Mouse (Mus musculus): ENCODE data around the gene Gpatch1. TPM values are rescaled to one million over a fixed set of nuclear protein-coding genes. Genes with fewer than 3 reads are reported as not detected.
A peak's percentile ranks its signal among the peaks of the same experiment; 100 is the strongest.

Gpatch1 gene
- polyA plus RNA-seq, 1 experiment from 2014 or later = 17.5 TPM

DNA sequence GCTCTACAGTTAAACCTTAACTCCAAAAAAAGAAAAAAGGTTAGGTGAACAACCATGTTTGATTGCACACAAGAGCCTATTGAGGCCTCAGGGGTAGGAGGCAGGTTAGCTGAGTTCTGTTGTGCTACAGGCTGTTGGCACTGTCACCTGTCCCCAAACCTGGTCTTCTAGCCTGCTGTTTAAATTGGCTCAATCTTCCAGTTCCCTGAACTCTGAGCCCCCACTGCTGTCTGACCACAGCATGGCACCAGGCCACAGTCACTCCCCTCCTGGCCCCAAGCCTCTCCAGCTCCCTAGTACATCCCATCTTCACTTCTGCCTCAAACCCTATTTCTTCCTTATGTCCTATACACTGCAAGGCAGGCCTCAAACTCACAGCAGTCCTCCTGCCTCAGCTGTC lies 17.4 kb downstream of the Gpatch1 start:
- no peak overlapping the region for H3K9ac ChIP-seq (ENCODE audit: low read depth, low read length)
- no peak for ATAC-seq
- H3K36me3 ChIP-seq (ENCODE audit: control insufficient read depth, insufficient read depth, low read length) = peaks cover 41% of the 10 kb centered on the region

GRCm38 (mm10) chr7:35299656-35300055 lies 18.6 kb downstream of the Gpatch1 start:
- Histone ChIP-seq H3K36me3 (ENCODE audit: control insufficient read depth, insufficient read depth, low read length) (peaks cover 42% of the 10 kb centered on the region), H3K27ac (ENCODE audit: low read depth, low read length) (no peak overlapping the region), H3K4me3 (ENCODE audit: low read length) (no peak overlapping the region), H3K9me3 (ENCODE audit: control insufficient read depth, low read length) (no peaks in the 10 kb centered on the region), H3K27me3 (replicated peaks; ENCODE audit: control insufficient read depth, insufficient read depth, low read length) (no peaks in the 10 kb centered on the region), H3K9ac (ENCODE audit: low read depth, low read length) (no peak overlapping the region), H3K4me2 (ENCODE audit: low read length) (no peak overlapping the region), H3K4me1 (ENCODE audit: control insufficient read depth, insufficient read depth, low read depth, low read length) (no peaks in the 10 kb centered on the region)
- no peak for ATAC-seq
- WGBS = 65% methylated on average over 8 of the region's 8 CpGs

More for the DNA sequence above, 17.4 kb downstream of the Gpatch1 start:
- Histone ChIP-seq H3K27me3 (replicated peaks; ENCODE audit: control insufficient read depth, insufficient read depth, low read length) (no peaks in the 10 kb centered on the region), H3K4me1 (ENCODE audit: control insufficient read depth, insufficient read depth, low read depth, low read length) (no peaks in the 10 kb centered on the region), H3K27ac (ENCODE audit: low read depth, low read length) (no peak overlapping the region), H3K4me2 (ENCODE audit: low read length) (no peak overlapping the region), H3K9me3 (ENCODE audit: control insufficient read depth, low read length) (no peaks in the 10 kb centered on the region), H3K4me3 (ENCODE audit: low read length) (no peak overlapping the region)

DNA sequence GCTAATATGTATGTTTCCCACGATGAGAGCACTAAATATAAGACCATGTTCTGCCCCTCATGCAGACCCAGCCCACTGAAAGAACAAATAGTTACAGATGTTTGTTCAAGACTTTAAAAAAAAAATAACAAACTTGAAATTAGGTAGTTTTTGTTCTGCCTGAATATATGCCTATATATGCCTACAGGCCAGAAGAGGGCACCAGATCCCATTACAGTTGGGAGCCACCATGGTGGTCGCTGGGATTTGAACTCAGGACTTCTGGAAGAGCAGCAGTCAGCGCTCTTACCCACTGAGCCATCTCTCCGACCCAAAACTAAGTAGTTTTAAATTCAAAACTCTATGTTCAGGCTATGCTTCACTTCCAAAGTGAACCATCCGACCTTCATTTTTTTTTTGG lies 20.4 kb downstream of the Gpatch1 start:
- 89% methylated on average over 5 of the region's 5 CpGs for WGBS
- no peak overlapping the region for H3K27ac ChIP-seq (ENCODE audit: low read depth, low read length)
- H3K9me3 ChIP-seq (ENCODE audit: control insufficient read depth, low read length) = no peaks in the 10 kb centered on the region
- no peak overlapping the region for H3K9ac ChIP-seq (ENCODE audit: low read depth, low read length)
- H3K4me2 ChIP-seq (ENCODE audit: low read length) = no peak overlapping the region
- ATAC-seq = no peak
- no peak overlapping the region for H3K4me3 ChIP-seq (ENCODE audit: low read length)
- peaks cover 48% of the 10 kb centered on the region for H3K36me3 ChIP-seq (ENCODE audit: control insufficient read depth, insufficient read depth, low read length)
- no peaks in the 10 kb centered on the region for H3K4me1 ChIP-seq (ENCODE audit: control insufficient read depth, insufficient read depth, low read depth, low read length)
- no peaks in the 10 kb centered on the region for H3K27me3 ChIP-seq (replicated peaks; ENCODE audit: control insufficient read depth, insufficient read depth, low read length)

GRCm38 (mm10) chr7:35295631-35296030 lies 22.6 kb downstream of the Gpatch1 start:
- H3K9me3 ChIP-seq (ENCODE audit: control insufficient read depth, low read length) = no peaks in the 10 kb centered on the region
- no peaks in the 10 kb centered on the region for H3K4me1 ChIP-seq (ENCODE audit: control insufficient read depth, insufficient read depth, low read depth, low read length)
- H3K27me3 ChIP-seq (replicated peaks; ENCODE audit: control insufficient read depth, insufficient read depth, low read length) = no peaks in the 10 kb centered on the region
- H3K27ac ChIP-seq (ENCODE audit: low read depth, low read length) = no peak overlapping the region
- no peak overlapping the region for H3K9ac ChIP-seq (ENCODE audit: low read depth, low read length)
- no peak for ATAC-seq
- WGBS = 96% methylated on average over 2 of the region's 2 CpGs
- no peak overlapping the region for H3K4me2 ChIP-seq (ENCODE audit: low read length)
- peaks cover 47% of the 10 kb centered on the region for H3K36me3 ChIP-seq (ENCODE audit: control insufficient read depth, insufficient read depth, low read length)
- no peak overlapping the region for H3K4me3 ChIP-seq (ENCODE audit: low read length)

DNA sequence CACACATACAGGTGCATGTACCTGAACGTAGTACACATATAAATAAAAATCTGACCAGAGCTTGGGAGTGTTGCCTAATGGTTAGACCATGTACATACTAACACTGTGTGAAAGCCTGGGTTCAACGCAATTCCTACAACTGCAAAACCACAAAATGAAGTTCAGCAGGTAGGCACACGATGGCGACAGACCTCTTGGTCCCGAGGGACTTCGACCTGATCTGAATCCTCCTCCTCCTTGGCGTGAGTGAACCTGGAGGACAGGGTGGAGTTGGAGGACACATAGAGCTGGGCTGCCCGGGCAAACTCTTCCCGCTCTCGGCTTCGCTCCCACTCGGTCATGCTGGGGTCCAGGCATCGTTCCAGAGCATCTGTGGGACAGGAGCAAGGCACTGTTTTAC lies 24.8 kb downstream of the Gpatch1 start:
- Histone ChIP-seq H3K27ac (ENCODE audit: low read depth, low read length) (no peak overlapping the region), H3K9me3 (ENCODE audit: control insufficient read depth, low read length) (no peaks in the 10 kb centered on the region), H3K9ac (ENCODE audit: low read depth, low read length) (no peak overlapping the region), H3K4me3 (ENCODE audit: low read length) (no peak overlapping the region), H3K27me3 (replicated peaks; ENCODE audit: control insufficient read depth, insufficient read depth, low read length) (no peaks in the 10 kb centered on the region), H3K4me1 (ENCODE audit: control insufficient read depth, insufficient read depth, low read depth, low read length) (no peaks in the 10 kb centered on the region), H3K36me3 (ENCODE audit: control insufficient read depth, insufficient read depth, low read length) (peaks cover 52% of the 10 kb centered on the region), H3K4me2 (ENCODE audit: low read length) (no peak overlapping the region)
- WGBS = 87% methylated on average over 13 of the region's 13 CpGs
- no peak for ATAC-seq

DNA sequence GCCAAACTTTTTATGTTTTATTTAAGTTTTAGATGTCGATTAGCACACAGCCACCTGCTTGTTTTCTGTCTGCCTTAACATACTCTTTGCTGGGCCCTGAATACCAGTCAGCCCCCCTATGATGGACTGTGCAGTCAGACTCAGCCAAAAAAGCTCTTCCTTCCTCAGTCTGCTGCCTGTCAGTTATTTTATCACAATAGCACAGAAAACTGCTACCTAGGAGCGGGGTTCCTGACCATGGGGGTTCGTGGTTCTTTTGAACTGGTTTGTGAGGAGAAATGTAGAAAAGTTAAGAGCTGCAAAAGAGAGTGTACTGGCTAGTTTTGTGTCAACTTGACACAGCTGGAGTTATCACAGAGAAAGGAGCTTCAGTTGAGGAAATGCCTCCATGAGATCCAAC lies 39.3 kb downstream of the Gpatch1 start:
- H3K9me3 ChIP-seq (ENCODE audit: control insufficient read depth, low read length) = peaks cover 23% of the 10 kb centered on the region
- H3K4me2 ChIP-seq (ENCODE audit: low read length) = no peak overlapping the region
- no peak for ATAC-seq
- no peak overlapping the region for H3K27ac ChIP-seq (ENCODE audit: low read depth, low read length)
- no peak overlapping the region for H3K9ac ChIP-seq (ENCODE audit: low read depth, low read length)
- no peak overlapping the region for H3K4me3 ChIP-seq (ENCODE audit: low read length)
- WGBS = 82% methylated on average over 3 of the region's 3 CpGs
- no peaks in the 10 kb centered on the region for H3K4me1 ChIP-seq (ENCODE audit: control insufficient read depth, insufficient read depth, low read depth, low read length)
- H3K27me3 ChIP-seq (replicated peaks; ENCODE audit: control insufficient read depth, insufficient read depth, low read length) = no peaks in the 10 kb centered on the region
- peaks cover 57% of the 10 kb centered on the region for H3K36me3 ChIP-seq (ENCODE audit: control insufficient read depth, insufficient read depth, low read length)

GRCm38 (mm10) chr7:35277433-35277832 lies 40.8 kb downstream of the Gpatch1 start:
- Histone ChIP-seq H3K9me3 (ENCODE audit: control insufficient read depth, low read length) (peaks cover 23% of the 10 kb centered on the region), H3K4me1 (ENCODE audit: control insufficient read depth, insufficient read depth, low read depth, low read length) (no peaks in the 10 kb centered on the region), H3K9ac (ENCODE audit: low read depth, low read length) (no peak overlapping the region), H3K4me3 (ENCODE audit: low read length) (no peak overlapping the region), H3K27me3 (replicated peaks; ENCODE audit: control insufficient read depth, insufficient read depth, low read length) (no peaks in the 10 kb centered on the region), H3K27ac (ENCODE audit: low read depth, low read length) (no peak overlapping the region), H3K36me3 (ENCODE audit: control insufficient read depth, insufficient read depth, low read length) (peaks cover 52% of the 10 kb centered on the region), H3K4me2 (ENCODE audit: low read length) (no peak overlapping the region)
- WGBS = 33% methylated on average over 4 of the region's 4 CpGs
- peak; percentile 86 for ATAC-seq

GRCm38 (mm10) chr7:35269443-35270024 lies 48.7 kb downstream of the Gpatch1 start:
- peak; percentile 60 for ATAC-seq
- no peak overlapping the region for H3K27ac ChIP-seq (ENCODE audit: low read depth, low read length)
- peak overlapping the region; percentile 70 for H3K4me2 ChIP-seq (ENCODE audit: low read length)
- H3K9me3 ChIP-seq (ENCODE audit: control insufficient read depth, low read length) = peaks cover 5% of the 10 kb centered on the region
- no peaks in the 10 kb centered on the region for H3K27me3 ChIP-seq (replicated peaks; ENCODE audit: control insufficient read depth, insufficient read depth, low read length)
- peak overlapping the region; percentile 45; the same call in 1 of the 2 replicates for H3K9ac ChIP-seq (ENCODE audit: low read depth, low read length)
- H3K4me3 ChIP-seq (ENCODE audit: low read length) = peak overlapping the region; percentile 36
- H3K4me1 ChIP-seq (ENCODE audit: control insufficient read depth, insufficient read depth, low read depth, low read length) = peaks cover 2% of the 10 kb centered on the region; the same call in 1 of the 2 replicates
- H3K36me3 ChIP-seq (ENCODE audit: control insufficient read depth, insufficient read depth, low read length) = peaks cover 2% of the 10 kb centered on the region
- 7% methylated on average over 21 of the region's 21 CpGs for WGBS

DNA sequence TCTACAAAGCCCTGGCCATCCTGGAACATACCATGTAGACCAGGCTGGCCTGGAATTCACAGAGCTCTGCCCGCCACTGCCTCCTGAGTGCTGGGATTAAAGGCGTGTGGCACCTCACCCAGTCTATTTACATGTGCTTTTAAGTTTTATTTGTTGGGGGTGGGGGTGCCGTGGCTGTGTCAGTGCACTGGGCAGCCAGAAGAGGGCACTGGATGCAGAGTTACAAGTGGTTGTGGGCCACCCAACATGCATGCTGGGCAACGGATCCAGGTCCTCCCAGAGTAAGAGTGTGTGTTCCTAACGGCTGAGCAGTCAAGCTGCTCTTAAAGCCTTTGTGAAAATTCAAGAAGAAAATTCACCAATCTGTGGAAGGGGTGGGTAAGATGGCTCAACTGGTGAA lies 50.4 kb downstream of the Gpatch1 start:
- Histone ChIP-seq H3K27me3 (replicated peaks; ENCODE audit: control insufficient read depth, insufficient read depth, low read length) (no peaks in the 10 kb centered on the region), H3K36me3 (ENCODE audit: control insufficient read depth, insufficient read depth, low read length) (no peaks in the 10 kb centered on the region), H3K4me3 (ENCODE audit: low read length) (no peak overlapping the region), H3K9ac (ENCODE audit: low read depth, low read length) (no peak overlapping the region), H3K4me1 (ENCODE audit: control insufficient read depth, insufficient read depth, low read depth, low read length) (peaks cover 2% of the 10 kb centered on the region; the same call in 1 of the 2 replicates), H3K4me2 (ENCODE audit: low read length) (no peak overlapping the region), H3K27ac (ENCODE audit: low read depth, low read length) (no peak overlapping the region), H3K9me3 (ENCODE audit: control insufficient read depth, low read length) (no peaks in the 10 kb centered on the region)
- WGBS = 67% methylated on average over 5 of the region's 5 CpGs
- no peak for ATAC-seq

GRCm38 (mm10) chr7:35266666-35267065 lies 51.6 kb downstream of the Gpatch1 start:
- WGBS = 81% methylated on average over 4 of the region's 4 CpGs
- Histone ChIP-seq H3K4me2 (ENCODE audit: low read length) (no peak overlapping the region), H3K9me3 (ENCODE audit: control insufficient read depth, low read length) (no peaks in the 10 kb centered on the region), H3K27me3 (replicated peaks; ENCODE audit: control insufficient read depth, insufficient read depth, low read length) (no peaks in the 10 kb centered on the region), H3K36me3 (ENCODE audit: control insufficient read depth, insufficient read depth, low read length) (no peaks in the 10 kb centered on the region), H3K27ac (ENCODE audit: low read depth, low read length) (no peak overlapping the region), H3K9ac (ENCODE audit: low read depth, low read length) (no peak overlapping the region), H3K4me3 (ENCODE audit: low read length) (no peak overlapping the region), H3K4me1 (ENCODE audit: control insufficient read depth, insufficient read depth, low read depth, low read length) (peaks cover 2% of the 10 kb centered on the region; the same call in 1 of the 2 replicates)
- ATAC-seq = no peak
